Mouse (Mus musculus) right cerebral cortex, adult 2 months (tissue): ENCODE measurements at regions not wholly inside any gene's neighbourhood (a gene's known extent, or its start where the extent isn't known, plus 50 kb on each side); places are given as distances from the start of the nearest gene placed in this dataset.
A peak's percentile ranks its signal among the peaks of the same experiment; 100 is the strongest.
"Not testable (repeated sequence)": the region's sequence is repeated elsewhere in the genome, so short reads cannot be mapped to it uniquely, and the experiment has no call there.

Experiments
- DNase-seq, 2 experiments: peaks; one replicate each; pipeline ENCODE4 v3.0.0; 2021 to 2022; ENCODE audit warnings: low spot score in 2 of 2

DNA sequence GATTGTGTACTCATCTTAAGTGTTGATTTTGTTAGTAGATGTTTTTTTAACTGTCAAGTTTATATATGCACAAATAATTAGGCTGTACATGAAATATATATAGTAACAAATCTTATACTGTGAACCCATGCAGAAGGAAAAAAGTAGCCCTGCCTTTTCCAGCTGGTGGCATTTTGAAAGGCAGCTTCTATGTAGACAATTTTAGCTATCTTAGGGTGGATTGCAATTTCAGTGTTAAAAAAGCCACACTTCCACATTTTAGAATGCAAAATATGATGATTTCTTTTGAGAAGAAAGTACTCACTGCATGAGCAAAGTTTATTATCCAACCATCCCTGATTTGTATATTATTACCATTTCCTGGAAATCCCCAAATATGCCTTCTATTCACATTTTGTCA lies 1256.1 kb upstream of the Gm12353 start:
- DNase-seq, result no peak

DNA sequence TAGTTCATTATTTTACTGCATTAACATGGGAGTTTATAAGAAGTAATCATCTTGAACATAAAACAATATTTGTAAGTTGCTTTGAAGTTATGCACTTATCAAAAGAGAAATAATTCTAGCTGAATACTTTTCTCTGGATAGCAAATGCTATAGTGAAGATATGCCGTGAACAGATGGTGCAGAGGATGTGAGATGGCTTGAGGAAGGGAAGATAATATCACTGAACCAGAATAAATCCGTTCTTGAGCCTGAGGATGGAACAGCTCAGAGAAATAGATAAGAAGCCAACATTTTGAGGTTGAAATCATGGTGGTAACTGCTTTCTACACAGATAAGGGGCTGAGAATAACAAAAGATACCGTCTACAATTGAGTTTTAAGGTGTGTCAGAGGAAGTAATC lies 1239.7 kb upstream of the Gm12353 start:
- peak; percentile 53 to 71 for DNase-seq

DNA sequence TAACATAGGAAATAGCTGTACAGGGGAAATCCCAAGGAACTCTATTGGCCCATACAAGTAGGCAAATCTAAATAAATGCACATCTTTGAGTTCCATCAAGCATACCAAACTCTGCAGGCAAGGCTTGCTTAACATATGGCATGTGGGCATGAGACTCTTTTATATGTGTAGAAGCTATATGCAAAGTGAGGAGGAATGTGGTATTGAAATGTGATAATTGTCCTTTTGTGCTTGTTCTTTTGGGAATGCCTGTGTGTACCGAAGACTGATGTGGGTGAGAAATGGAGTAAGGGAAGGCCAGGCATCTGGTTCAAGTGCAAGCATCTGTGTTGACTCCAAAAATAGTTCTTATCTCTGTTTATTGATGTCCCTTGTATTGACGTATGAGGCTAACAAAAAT lies 1239.3 kb upstream of the Gm12353 start:
- peak; percentile 45 to 46 for DNase-seq

DNA sequence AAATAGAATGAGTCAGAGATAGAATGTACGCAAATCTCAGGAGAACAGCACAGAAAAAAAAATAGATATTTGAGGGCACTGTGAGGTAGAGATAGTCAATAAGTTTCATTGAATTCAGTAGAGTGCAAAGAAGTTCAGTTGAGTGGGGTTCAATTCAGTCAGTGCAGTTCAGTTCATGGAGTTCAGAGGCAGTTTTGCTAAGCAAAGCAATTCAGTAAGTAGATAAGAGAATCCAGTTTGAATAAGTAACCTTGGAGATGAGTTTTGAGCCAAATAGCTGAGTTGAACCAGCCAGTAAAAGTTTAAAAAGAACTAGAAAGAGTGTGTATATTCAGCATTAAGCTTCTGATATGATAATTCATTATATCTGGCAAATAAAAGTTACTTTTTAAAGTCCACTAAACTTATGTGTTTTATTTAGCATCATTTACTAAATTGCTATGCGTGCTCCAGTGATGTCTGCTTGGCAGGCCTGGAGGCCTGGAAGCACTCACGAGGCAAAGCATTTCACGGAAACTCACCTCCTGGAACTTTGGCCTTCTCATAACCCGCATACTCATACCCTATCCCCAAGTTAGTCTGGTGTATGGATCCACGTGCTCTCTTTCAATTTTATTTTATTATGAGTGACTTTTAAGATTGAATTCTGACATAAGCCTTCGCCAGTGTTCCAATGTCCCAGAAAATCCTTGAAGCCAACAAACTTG lies 1210.3 kb upstream of the Gm12353 start:
- DNase-seq, result no peak

DNA sequence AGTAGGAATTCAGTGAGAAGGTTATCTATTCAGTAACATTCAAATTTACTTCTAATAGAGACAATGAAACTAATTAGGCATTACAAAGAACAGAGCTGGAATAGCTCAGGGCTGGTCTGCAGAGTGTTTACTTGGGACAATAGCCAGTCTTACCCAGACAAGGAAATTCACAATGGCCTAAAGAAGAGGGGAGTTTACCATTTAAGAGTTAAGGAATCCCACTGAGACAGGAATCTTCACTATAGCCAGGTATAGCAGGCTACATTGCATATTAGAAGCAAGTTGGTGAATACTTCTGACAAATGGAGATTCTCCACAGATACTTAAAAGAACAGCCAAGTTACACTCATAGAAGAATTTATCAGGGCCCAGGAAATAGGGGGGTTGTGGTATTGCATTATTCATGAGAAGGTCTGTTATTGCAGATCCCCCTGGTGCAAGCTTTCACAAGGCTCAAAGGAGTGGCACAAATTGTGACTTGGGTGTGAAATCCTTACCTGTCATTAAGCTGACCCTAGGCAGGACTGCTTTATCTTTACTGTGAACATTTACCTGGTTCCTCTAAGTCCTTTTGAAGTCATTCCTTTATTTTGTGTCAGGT lies 1209.6 kb upstream of the Gm12353 start:
- DNase-seq, result not testable (repeated sequence)

DNA sequence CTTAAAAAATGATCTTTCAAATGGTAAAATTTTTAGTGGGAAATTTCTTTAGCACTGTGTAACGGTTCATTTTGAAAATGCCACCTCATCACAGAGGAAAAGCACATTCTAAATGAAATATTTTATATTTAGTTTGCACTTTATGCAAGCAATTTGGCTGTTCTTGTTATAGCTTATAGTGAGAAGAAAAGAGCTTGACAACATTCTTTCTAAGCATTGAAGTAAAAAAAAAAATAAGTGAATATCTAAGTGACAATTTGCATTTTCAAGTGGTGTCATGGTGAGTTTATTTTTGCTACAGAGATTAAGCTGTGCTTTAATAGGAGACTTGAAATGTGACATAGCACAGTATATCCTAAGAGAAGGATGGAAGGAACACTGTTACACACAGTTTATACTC lies 1194.9 kb upstream of the Gm12353 start:
- DNase-seq, result no peak

DNA sequence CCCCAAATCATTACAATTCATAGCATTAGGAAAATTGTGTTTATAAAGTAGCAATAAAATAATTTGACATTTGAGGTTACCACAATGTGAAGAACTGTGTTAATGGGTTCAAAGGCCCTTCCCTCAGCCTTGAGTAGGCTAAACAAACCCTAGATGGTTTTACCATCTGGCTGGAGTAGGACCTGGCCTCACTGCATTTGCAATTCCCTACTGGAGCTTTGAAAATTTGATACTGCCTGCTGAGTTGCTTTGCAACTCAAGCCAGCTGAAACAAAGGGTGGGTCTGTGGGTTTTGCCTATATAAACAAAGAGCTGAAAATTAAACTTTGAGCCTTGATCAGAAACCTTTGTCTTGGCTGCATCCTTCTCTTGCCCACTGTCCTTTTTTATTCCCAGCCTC lies 1163.9 kb upstream of the Gm12353 start:
- DNase-seq, result no peak

DNA sequence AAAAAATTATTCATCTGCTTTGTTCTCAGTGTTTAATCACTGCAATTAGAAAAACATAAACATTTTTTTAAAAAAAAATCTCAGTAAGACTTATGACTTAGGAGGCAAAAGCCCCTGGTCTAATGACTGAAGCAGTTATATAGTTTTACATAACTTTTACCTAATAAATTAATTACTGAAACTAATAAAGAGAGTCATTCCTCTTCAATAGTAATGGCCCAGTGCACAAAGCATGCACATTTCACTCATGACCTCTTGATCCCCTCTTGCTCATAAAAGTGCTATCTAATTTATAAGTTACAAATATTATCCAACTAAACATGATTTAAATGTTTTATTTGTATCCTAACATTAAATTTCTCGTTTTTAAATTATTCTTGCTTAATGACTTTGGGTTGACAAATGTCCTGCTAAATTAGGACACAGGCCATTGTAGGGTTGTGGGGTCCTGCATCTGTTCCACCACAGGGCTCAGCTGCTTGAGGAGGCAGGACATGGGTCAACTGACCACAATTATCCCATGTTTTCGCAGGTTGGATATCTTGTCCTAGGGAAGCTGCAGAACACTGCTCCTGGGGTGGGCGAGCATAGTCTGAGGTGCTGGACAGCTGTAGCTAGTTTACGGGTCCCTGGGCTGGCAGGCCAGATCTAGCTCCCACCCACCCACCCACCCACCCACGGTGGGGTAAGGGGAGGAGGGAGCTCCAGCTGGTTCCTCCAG lies 1160.8 kb upstream of the Gm12353 start:
- DNase-seq, result no peak

DNA sequence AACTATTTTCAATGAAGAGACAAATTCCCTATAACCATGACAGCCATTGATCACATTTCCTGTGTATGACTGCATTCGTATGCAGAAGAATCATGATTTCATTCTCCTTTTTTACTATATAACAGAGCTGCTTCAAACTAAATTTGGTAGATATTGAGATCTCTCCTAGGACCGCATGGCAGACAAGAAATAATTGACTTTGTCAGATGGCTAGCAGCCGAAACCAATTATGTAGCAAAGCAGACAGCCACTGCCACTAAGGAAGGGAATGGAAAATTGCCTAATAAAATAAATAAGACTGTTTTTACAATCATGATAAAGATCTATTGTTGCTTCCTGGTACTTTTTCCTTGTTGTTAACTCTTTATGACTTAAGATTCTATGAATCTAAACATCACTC lies 1143.6 kb upstream of the Gm12353 start:
- no peak for DNase-seq

DNA sequence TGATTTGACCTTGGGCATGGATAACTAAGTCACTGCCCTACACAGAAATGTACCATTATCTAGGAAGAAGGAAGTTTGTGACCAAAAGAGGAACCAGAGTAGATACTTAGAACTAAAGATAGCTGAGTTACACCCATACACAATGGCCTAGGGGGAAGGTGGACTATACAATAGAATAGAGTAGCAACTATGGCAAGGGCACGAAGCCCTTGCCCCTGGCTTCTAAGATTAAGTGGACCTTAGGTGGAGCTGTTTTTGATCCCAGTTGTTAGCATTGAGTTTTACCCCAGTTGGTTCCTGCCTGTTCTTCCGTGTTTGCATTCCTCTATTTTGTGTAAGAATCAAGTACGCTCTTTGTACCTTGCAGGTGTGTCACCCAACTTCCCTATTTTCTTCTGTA lies 1137.0 kb upstream of the Gm12353 start:
- not testable (repeated sequence) for DNase-seq

DNA sequence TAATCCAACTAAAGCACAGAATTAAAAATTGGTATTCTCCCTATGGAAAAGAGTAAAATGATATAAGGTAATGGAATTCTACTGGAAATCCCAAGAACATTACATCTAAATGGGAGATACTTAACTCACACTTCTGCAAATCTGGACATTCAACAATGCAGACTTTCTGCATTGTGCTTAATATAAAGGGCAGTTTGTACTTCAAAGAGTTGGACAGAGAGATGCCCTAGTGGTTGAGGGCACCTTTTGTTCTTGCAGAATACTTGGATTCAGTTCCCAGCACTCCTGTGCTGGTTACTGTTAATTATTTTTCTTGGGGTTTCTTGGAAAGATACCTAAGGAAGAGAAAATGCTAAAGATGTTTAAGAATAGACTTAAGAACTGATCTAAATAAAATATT lies 1135.7 kb upstream of the Gm12353 start:
- DNase-seq, result no peak
